Mouse (Mus musculus) lung, postnatal 10 days (tissue): ENCODE data around the gene Vmn1r51.
"Not testable (repeated sequence)": the region's sequence is repeated elsewhere in the genome, so short reads cannot be mapped to it uniquely, and the experiment has no call there.

ENCODE experiments used
- DNase-seq: peaks from one replicate; pipeline ENCODE4 v3.0.0; 2021

Gene Vmn1r51

GRCm38 (mm10) chr6:90122296-90122695 lies at the start of gene Vmn1r51:
Gene Vmn1r51, plus strand, starts transcription at chr6:90122596.
- not testable (repeated sequence) for DNase-seq

- DNase-seq = no peak
Observed at GRCm38 (mm10) chr6:90078406-90078805, 44.0 kb upstream of the Vmn1r51 start, which contains the start of gene Vmn1r49. Gene Vmn1r49, minus strand, starts transcription at chr6:90078506.

- no peak for DNase-seq
Observed at GRCm38 (mm10) chr6:90100566-90100965, 21.8 kb upstream of the Vmn1r51 start.

- DNase-seq = no peak
Observed at GRCm38 (mm10) chr6:90101130-90101529, 21.3 kb upstream of the Vmn1r51 start, which contains the start of gene Vmn1r50. Gene Vmn1r50, plus strand, starts transcription at chr6:90101430.

- DNase-seq = no peak
Observed at GRCm38 (mm10) chr6:90160139-90160538, 37.7 kb downstream of the Vmn1r51 start.

GRCm38 (mm10) chr6:90174508-90174907 lies 52.1 kb downstream of the Vmn1r51 start, which contains the start of gene Vmn1r52:
Gene Vmn1r52, plus strand, starts transcription at chr6:90174808.
- DNase-seq = no peak
